Mouse (Mus musculus) heart, adult 9 months (tissue): ENCODE results near the gene Gm28539.
"Not testable (repeated sequence)": the region's sequence is repeated elsewhere in the genome, so short reads cannot be mapped to it uniquely, and the experiment has no call there.

ENCODE experiments used
- DNase-seq, 2 experiments: peaks; one replicate each; pipeline ENCODE4 v3.0.0; 2022; ENCODE audit warnings: low spot score in 2 of 2

Gm28539 gene

DNA sequence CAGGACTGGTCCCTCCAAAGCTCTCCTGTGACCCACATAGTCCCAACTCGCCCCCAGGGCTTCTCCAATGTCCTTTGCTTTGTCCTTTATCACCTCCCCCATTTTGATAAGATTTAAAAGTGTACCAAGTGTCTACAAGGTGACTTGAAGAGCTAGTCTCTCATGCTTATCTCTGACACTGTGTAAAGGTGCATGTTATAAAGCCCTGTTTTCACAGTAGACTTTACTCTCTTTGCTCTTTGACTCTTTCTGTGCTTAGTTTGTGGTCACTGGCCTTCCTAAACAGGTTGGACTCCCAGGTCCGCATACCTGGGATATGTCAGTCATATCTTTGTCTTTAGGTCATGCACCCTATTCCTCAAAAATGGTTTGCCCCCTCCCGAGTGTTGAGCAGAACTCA is 118.7 kb downstream of the Gm28539 start:
- DNase-seq, result no peak

DNA sequence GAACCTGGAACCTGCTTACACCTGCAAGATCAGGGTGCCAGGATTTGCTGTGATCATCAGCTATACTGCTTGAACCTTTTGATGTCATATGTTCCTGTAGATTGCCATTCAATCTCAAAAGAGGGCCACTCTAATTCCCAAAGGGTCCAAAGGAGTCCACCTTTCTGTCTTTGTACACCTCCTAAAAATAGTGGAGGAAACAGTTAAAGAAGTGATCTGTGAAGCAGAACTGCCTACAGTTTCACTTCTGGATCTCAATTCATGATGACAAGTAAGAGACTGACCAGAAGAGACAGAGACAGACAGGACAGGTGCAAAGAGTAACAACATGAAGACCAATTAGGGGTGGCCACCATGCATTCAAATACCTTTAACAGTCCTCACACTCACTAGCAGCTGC is 127.1 kb downstream of the Gm28539 start:
- no peak for DNase-seq

DNA sequence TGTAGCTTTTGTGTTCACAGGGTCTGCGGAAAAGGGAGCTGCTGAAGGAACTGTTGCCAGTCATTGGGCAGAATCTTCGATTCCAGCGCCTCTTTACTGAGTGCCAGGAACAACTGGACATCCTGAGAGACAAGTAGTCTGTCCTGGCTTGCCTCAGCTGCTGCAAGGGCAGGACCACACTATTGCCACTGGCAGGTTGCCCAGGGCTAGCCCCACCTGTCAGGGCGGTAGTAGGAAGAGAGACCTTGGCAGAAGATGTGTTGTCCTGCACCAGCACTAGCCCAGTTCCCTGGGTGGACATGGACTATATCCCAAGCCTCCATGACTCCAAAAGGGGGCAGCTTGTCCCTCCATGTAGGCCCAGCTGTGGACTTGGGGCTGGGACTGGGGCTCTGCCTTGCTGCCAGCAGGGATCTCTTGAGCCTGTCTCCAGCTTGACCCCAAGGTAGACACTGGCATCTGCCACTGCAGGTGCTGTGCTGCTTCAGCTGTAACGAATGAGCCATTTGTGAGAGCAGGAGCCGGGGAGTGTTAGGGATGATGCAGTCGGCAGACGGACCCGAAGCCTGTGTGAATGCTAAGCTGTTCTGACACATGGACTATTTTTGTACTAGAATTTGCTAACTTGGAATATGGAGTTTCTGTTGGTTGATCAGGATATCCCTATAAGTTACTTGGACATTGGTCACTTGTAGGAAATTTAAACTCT is 133.2 kb downstream of the Gm28539 start:
- DNase-seq, result no peak

DNA sequence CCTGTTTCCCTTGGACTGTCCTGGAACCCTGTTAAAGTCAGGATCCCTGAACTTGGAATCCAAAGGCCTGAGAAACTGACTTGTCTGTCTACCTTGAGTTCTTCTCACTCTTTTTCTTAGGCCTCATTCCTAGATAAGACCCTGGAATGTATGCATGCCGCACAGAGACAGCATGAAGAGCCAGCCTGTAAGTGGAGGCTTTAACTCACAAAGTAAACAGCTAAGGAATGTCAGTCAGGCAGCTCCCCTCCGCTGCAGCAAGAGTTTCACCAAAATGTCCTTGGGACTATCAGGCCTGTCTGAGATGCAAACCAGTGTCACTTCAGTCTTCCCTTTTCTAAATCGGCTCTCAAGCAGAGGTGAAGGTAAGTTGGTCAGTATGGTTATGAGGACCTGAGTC is 134.5 kb downstream of the Gm28539 start:
- no peak for DNase-seq

DNA sequence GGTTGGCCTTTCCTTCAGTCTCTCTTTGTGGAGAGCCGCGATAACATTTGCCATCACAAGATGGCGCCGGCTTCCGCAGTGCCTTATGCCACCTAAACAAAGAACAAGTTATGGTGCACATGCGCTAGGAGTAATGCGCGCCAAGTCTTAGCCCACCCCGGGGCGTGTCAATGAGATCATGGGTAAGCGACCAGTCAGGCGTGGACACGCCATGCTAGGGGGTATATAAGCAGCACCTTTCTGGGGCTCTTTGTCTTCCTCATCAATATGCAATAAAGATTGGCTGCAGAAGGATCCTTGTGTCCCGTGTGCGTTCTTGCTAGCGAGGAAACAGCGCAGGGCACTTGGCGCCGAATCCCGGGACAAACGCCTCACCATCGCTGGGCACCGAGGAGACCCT is 139.3 kb downstream of the Gm28539 start:
- not testable (repeated sequence) for DNase-seq

DNA sequence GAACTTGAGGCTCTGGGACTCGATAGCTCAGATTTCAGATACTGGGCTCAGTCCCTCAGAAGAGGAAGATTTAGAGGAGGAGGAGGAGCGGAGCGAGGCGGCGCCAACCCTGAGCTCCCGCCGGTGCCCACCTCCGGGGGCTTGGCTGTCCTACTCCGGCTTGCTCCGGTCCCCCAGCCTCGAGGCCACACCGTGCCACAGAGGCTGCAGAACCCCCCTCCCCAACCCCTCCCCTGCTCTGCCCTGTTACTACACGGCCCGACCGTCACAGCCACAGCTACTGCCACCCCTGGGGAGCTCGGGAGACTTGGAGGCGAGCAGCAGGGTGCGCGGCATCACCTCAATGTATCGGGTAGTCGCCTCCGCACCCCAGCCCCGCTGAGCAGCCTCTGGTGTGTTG is 139.9 kb downstream of the Gm28539 start:
- DNase-seq, result no peak

DNA sequence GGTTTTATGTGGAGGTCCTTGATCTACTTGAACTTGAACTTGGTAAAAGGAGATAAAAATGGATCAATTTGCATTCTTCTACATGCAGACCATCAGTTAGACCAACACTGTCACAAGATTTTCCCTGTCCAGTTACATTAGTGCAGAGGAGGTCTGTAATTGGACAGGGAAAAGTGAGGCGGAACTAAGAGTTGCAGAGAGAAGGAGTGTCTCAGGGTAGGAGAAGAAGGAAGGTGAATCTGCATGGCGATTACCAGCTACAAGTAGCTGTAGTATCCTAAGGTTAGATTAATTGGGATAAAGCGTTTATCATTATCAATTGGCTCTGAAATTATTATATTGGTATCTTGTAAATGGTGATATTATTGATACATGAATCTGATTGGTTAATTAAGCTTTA is 150.0 kb downstream of the Gm28539 start:
- no peak for DNase-seq

DNA sequence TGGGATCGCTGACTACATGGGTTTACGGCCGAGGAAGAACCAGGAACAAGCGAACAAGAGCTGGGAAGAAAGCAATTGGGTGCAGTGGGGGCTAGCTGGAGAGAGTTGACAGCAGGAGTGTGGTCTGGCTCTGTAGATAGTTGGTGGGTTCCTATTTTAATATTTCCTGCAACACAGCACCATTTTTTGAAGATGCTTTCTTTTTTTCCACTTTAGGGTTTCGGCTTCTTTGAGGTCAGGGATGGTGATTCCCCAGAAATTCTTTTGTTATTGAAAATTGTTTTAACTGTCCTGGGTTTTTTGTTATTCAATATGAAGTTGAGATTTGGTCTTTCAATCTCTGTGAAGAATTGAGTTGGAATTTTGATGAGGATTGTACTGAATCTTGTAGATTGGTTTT is 150.5 kb downstream of the Gm28539 start:
- DNase-seq, result no peak

DNA sequence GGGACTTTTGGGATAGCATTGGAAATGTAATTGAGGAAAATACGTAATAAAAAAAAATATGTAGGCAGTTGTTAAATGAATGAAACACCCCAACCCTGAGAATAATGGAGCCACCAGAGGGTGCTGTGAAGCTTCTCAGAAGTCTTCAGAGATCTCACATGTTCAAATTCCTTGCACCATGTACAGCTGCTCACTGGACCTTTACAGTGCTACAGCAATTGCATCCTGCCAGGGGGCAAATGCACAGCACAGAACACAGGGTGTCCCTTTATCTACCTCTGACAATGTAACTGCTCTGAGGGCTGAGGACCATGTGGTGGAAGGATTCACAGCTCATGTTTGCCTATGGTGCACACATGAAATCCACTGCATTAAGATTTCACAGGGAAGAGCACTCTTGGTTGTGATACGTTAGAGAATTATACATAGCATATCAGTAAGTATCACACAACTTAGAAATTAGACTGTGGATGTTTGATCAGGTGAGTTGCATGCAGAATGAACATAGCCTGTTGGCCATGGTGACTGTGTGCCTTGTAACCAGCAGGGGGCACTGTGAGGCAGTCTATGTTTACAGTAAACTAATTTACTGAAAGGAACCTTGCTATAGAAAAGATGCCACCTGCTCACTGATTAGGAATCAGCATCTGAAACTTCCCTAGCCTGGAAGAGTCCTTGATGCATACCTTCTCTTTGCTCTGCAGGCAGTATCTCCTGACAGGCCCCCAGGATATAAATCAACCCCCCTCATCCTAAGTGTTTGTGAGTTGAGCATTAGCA is 166.4 kb downstream of the Gm28539 start:
- DNase-seq, result not testable (repeated sequence)

DNA sequence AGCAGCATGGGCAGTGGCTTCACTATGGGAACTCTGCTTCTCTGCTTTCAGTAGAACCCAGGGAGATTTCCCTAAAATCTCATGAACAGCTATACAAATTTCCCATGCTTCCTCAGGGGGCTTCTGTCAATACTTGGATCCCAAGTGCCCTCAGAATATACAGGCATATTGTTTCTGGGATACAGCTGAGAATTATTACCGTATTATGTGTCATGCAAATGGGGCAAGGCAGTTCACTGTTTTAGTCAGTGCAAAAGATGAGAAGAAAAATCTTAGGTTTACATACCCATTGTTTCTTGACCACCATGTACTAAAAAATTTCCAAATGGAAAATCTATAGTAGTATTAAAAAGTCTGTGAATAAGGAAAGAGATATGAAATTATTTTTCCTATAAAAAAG is 167.4 kb downstream of the Gm28539 start:
- no peak for DNase-seq

DNA sequence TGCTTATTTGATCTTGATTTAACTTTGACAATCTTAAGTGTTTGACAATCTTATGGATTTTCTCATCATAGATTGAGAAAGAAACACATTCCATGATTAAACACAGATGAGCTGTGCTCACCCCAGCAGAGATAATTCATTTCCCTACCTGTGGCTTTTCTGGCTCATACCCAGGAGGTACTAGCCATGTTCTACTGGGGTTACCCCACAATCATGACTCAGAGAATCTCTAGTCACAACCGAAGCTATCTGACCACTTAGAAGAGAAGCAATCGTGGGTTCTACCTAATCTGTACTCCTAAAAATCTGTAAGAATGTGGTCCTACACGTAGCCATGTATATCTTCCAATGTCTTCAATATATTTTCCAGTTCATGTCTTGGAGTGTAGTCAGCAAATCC is 168.9 kb downstream of the Gm28539 start:
- DNase-seq, result no peak
